Mouse (Mus musculus): ENCODE results near the gene Plod2. TPM values are rescaled to one million over a fixed set of nuclear protein-coding genes. Genes with fewer than 3 reads are reported as not detected.

Plod2 gene
- polyA plus RNA-seq, 1 experiment from 2014 or later = 30.6 TPM

DNA sequence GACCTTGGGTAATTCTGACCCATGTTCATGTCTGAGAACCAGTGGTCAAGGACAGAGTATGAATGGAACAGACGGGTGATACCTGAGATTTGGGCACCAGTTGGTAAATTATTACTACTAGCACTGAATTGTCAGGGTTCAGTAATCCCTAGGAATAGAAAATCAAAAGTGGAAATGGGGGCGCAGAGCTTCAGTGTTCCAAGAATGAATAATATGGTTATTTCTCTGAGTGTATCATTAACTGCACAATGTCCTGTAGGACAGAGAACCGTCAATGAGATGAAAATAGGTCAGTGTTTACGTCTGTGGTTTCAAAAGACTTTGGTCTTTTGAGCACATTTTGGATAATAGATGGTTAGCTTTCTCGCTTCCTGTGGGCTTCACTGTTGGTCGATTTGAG is 21.3 kb downstream of the Plod2 start:
- Histone ChIP-seq H3K9ac (ENCODE audit: low read length) (no peak overlapping the region), H3K9me3 (replicated peaks; ENCODE audit: control insufficient read depth, low read length) (no peaks in the 10 kb centered on the region), H3K27me3 (ENCODE audit: control insufficient read depth, insufficient read depth, low read length) (no peaks in the 10 kb centered on the region), H3K4me3 (ENCODE audit: low read length) (no peak overlapping the region), H3K4me1 (ENCODE audit: control insufficient read depth, insufficient read depth, low read length) (peaks cover 41% of the 10 kb centered on the region), H3K36me3 (ENCODE audit: control insufficient read depth, insufficient read depth) (no peaks in the 10 kb centered on the region), H3K4me2 (ENCODE audit: low read depth, low read length) (no peak overlapping the region), H3K27ac (ENCODE audit: low read length) (no peak overlapping the region)
- WGBS = 85% methylated on average over 6 of the region's 6 CpGs
- no peak for ATAC-seq (replicated peaks; ENCODE audit: extremely low read depth, insufficient read depth, low FRiP score)

DNA sequence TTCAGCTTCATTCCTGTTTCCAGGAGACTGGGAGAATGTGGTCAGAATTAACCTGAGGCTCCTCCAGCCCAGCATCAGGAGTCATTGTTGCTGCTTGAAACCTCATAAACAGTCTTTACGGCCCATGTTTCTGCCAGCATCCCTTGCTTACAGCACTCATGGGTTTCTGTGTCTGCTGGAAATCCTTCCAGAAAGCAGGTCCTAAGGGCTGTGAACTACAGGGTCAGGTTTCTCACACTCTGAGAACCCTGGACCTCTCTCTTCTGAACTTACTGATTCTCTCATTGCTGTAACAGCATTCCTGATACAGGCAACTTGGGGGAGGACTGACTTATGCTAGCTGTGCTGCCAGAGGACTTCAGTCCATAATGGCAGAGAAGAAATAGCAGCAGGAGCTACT is 22.4 kb downstream of the Plod2 start:
- WGBS = 98% methylated on average over 1 of the region's 1 CpGs

DNA sequence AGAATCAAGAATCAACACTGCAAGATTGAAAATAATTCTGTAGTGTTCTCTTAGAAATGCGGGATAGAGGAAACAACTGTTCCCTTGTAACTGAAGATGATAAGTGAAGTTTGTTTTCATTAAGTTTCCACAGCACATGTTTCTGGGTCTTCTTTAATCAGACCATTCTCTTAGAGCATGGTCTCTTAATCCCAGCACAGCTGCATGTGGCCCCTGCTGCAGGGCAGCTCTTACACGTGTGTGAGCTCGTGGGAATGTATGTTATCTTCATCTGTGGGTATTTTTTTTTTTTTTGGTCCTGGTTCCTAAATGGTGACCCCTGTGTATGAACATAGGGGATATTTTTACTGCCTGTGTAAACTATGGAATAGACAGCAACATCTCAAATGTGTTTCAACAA is 24.2 kb downstream of the Plod2 start:
- WGBS = 34% methylated on average over 3 of the region's 3 CpGs
- no peak overlapping the region for H3K4me3 ChIP-seq (ENCODE audit: low read length)
- ATAC-seq (replicated peaks; ENCODE audit: extremely low read depth, insufficient read depth, low FRiP score) = 0 out of 2 replicates have a peak, but pooled peaks have one; percentile 14
- H3K27ac ChIP-seq (ENCODE audit: low read length) = peak overlapping the region; percentile 4
- H3K4me2 ChIP-seq (ENCODE audit: low read depth, low read length) = no peak overlapping the region
- no peaks in the 10 kb centered on the region for H3K36me3 ChIP-seq (ENCODE audit: control insufficient read depth, insufficient read depth)
- H3K9ac ChIP-seq (ENCODE audit: low read length) = no peak overlapping the region
- H3K27me3 ChIP-seq (ENCODE audit: control insufficient read depth, insufficient read depth, low read length) = no peaks in the 10 kb centered on the region
- H3K9me3 ChIP-seq (replicated peaks; ENCODE audit: control insufficient read depth, low read length) = no peaks in the 10 kb centered on the region
- H3K4me1 ChIP-seq (ENCODE audit: control insufficient read depth, insufficient read depth, low read length) = peaks cover 17% of the 10 kb centered on the region

More for the DNA sequence above, 22.4 kb downstream of the Plod2 start:
- Histone ChIP-seq H3K27me3 (ENCODE audit: control insufficient read depth, insufficient read depth, low read length) (no peaks in the 10 kb centered on the region), H3K4me3 (ENCODE audit: low read length) (no peak overlapping the region), H3K36me3 (ENCODE audit: control insufficient read depth, insufficient read depth) (no peaks in the 10 kb centered on the region), H3K9ac (ENCODE audit: low read length) (no peak overlapping the region), H3K4me2 (ENCODE audit: low read depth, low read length) (no peak overlapping the region), H3K4me1 (ENCODE audit: control insufficient read depth, insufficient read depth, low read length) (peaks cover 35% of the 10 kb centered on the region), H3K27ac (ENCODE audit: low read length) (no peak overlapping the region), H3K9me3 (replicated peaks; ENCODE audit: control insufficient read depth, low read length) (no peaks in the 10 kb centered on the region)
- ATAC-seq (replicated peaks; ENCODE audit: extremely low read depth, insufficient read depth, low FRiP score) = no peak

DNA sequence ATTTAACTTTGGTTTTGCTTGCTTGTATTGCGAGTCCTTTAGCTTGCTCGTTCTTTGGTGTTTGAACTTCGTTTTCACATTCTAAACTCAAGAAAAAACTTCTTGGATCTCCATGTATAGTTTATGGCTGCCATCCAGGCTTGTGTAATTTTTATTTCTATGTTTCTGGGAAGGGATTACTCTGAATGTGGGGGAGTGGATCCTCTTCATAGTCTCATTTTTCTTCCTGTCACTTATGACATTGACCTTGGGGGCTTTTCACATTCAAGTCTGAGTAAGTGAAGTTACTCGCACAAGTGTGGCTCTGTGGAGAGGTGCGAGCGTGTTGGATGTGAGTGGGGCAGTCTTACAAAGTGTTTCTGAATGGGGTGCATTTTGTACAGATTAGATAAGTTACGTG is 25.5 kb downstream of the Plod2 start:
- H3K4me3 ChIP-seq (ENCODE audit: low read length) = no peak overlapping the region
- H3K27me3 ChIP-seq (ENCODE audit: control insufficient read depth, insufficient read depth, low read length) = no peaks in the 10 kb centered on the region
- H3K36me3 ChIP-seq (ENCODE audit: control insufficient read depth, insufficient read depth) = no peaks in the 10 kb centered on the region
- no peak overlapping the region; the same call in 1 of the 2 replicates for H3K27ac ChIP-seq (ENCODE audit: low read length)
- H3K9me3 ChIP-seq (replicated peaks; ENCODE audit: control insufficient read depth, low read length) = no peaks in the 10 kb centered on the region
- peaks cover 17% of the 10 kb centered on the region for H3K4me1 ChIP-seq (ENCODE audit: control insufficient read depth, insufficient read depth, low read length)
- no peak for ATAC-seq (replicated peaks; ENCODE audit: extremely low read depth, insufficient read depth, low FRiP score)
- 49% methylated on average over 7 of the region's 7 CpGs for WGBS
- H3K4me2 ChIP-seq (ENCODE audit: low read depth, low read length) = no peak overlapping the region
- H3K9ac ChIP-seq (ENCODE audit: low read length) = no peak overlapping the region

DNA sequence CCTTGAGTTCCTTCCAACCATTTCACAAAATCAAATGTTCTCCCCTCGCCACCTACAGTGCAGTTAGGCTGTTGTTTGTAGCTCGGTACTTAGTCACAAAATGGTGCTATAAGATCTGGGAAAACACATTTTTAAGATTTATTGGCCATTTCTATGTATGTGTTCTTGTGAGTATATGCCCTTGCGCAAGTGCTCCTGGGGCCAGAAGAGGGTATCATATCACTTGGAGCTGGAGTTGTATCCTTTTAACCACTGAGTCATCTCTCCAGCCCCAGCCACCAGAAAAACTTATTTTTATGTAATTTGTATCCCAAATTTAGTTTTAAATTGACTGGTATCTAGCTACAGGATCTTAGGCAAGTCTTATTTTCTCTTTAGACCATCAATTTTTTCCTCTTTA is 26.8 kb downstream of the Plod2 start:
- peaks cover 17% of the 10 kb centered on the region for H3K4me1 ChIP-seq (ENCODE audit: control insufficient read depth, insufficient read depth, low read length)
- no peak overlapping the region for H3K4me3 ChIP-seq (ENCODE audit: low read length)
- no peak for ATAC-seq (replicated peaks; ENCODE audit: extremely low read depth, insufficient read depth, low FRiP score)
- H3K36me3 ChIP-seq (ENCODE audit: control insufficient read depth, insufficient read depth) = no peaks in the 10 kb centered on the region
- H3K27ac ChIP-seq (ENCODE audit: low read length) = no peak overlapping the region
- H3K9ac ChIP-seq (ENCODE audit: low read length) = no peak overlapping the region
- H3K4me2 ChIP-seq (ENCODE audit: low read depth, low read length) = no peak overlapping the region
- no peaks in the 10 kb centered on the region for H3K27me3 ChIP-seq (ENCODE audit: control insufficient read depth, insufficient read depth, low read length)
- no peaks in the 10 kb centered on the region for H3K9me3 ChIP-seq (replicated peaks; ENCODE audit: control insufficient read depth, low read length)
- WGBS = 90% methylated on average over 3 of the region's 3 CpGs

DNA sequence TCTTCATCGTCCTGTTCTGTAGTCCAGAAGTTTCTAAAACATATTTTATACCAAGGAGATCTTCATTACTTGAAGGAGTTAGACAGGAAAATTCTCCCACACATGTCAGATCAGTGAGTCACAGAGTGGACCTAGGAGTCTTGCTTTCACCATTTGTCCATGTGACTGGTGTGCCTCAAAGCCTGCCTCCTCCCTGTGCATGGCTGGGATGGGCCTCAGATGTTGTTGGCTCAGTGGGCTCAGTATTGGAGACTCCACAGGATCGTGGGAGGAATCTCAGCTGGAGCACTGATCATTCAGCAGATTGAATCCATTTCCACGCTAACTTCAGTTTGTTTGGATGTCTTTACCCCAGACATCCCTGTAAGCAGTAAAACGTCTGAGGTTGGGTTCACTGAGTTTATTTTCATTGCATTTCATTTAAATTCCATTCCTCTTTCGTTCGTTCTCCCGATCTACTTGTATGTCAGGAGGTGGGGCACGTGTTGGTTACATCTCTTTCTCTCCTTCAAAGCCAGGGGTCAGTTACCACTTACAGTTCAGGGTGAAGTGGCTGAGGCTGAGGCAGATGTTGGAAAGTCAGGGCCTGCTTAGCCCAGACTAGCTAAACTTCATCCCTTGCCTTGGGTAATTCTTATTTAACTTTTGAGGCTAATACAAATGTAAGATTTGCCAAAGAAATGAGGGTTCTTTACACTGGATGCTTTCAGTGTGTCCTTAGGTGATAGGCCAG is 30.5 kb downstream of the Plod2 start:
- H3K36me3 ChIP-seq (ENCODE audit: control insufficient read depth, insufficient read depth) = no peaks in the 10 kb centered on the region
- WGBS = 76% methylated on average over 8 of the region's 8 CpGs
- H3K27me3 ChIP-seq (ENCODE audit: control insufficient read depth, insufficient read depth, low read length) = no peaks in the 10 kb centered on the region
- ATAC-seq (replicated peaks; ENCODE audit: extremely low read depth, insufficient read depth, low FRiP score) = no peak
- no peak overlapping the region for H3K4me2 ChIP-seq (ENCODE audit: low read depth, low read length)
- peaks cover 2% of the 10 kb centered on the region for H3K4me1 ChIP-seq (ENCODE audit: control insufficient read depth, insufficient read depth, low read length)
- H3K27ac ChIP-seq (ENCODE audit: low read length) = no peak overlapping the region
- H3K9ac ChIP-seq (ENCODE audit: low read length) = no peak overlapping the region
- H3K9me3 ChIP-seq (replicated peaks; ENCODE audit: control insufficient read depth, low read length) = no peaks in the 10 kb centered on the region
- no peak overlapping the region for H3K4me3 ChIP-seq (ENCODE audit: low read length)

DNA sequence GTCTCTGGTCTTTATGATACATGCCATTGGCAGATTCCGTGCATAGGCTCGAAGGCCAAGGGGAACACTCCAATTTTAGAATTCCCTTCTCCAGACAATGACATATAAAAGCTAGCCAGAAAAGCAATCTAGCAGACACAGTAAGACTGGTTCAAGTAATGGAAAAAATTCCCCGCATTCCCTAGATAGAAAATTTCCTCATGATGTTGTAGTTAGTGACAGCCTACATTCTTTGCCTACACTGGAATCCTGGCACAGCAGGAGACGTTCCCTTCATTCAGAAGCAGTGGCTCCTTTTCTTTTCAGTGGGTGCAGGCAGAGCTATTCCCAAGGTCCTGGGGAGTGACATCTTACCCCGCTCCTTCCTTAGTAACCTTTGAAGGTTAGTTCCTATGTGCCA is 41.9 kb downstream of the Plod2 start:
- H3K4me1 ChIP-seq (ENCODE audit: control insufficient read depth, insufficient read depth, low read length) = peaks cover 15% of the 10 kb centered on the region
- ATAC-seq (replicated peaks; ENCODE audit: extremely low read depth, insufficient read depth, low FRiP score) = peak; percentile 49; the same call in 1 of the 2 replicates
- peaks cover 20% of the 10 kb centered on the region for H3K36me3 ChIP-seq (ENCODE audit: control insufficient read depth, insufficient read depth)
- peak overlapping the region; percentile 18; the same call in 1 of the 2 replicates for H3K4me2 ChIP-seq (ENCODE audit: low read depth, low read length)
- no peak overlapping the region for H3K4me3 ChIP-seq (ENCODE audit: low read length)
- no peak overlapping the region for H3K9ac ChIP-seq (ENCODE audit: low read length)
- H3K9me3 ChIP-seq (replicated peaks; ENCODE audit: control insufficient read depth, low read length) = no peaks in the 10 kb centered on the region
- H3K27ac ChIP-seq (ENCODE audit: low read length) = peak overlapping the region; percentile 53
- H3K27me3 ChIP-seq (ENCODE audit: control insufficient read depth, insufficient read depth, low read length) = no peaks in the 10 kb centered on the region
- 42% methylated on average over 5 of the region's 5 CpGs for WGBS

DNA sequence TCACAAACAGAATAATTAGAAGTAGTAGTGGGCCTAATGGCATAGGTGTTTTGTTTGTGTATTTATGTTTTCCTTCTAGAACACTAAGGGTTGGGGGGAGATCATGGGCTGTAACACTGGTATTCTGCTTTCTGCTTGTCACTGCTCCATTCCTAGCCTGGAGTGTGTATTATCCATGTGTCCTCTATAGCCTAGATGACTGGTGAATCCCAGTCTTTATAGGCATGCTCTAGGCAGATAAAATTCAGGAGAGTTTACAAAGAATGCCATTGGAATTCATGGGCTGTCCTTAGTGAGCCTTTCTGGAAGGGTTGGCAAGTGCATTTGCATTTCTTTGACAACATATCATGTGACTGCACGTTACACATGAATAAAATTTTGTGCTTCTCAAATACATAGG is 44.0 kb downstream of the Plod2 start:
- Histone ChIP-seq H3K27me3 (ENCODE audit: control insufficient read depth, insufficient read depth, low read length) (no peaks in the 10 kb centered on the region), H3K9ac (ENCODE audit: low read length) (no peak overlapping the region), H3K4me3 (ENCODE audit: low read length) (no peak overlapping the region), H3K36me3 (ENCODE audit: control insufficient read depth, insufficient read depth) (peaks cover 23% of the 10 kb centered on the region), H3K9me3 (replicated peaks; ENCODE audit: control insufficient read depth, low read length) (no peaks in the 10 kb centered on the region), H3K4me1 (ENCODE audit: control insufficient read depth, insufficient read depth, low read length) (peaks cover 15% of the 10 kb centered on the region), H3K27ac (ENCODE audit: low read length) (no peak overlapping the region), H3K4me2 (ENCODE audit: low read depth, low read length) (no peak overlapping the region)
- ATAC-seq (replicated peaks; ENCODE audit: extremely low read depth, insufficient read depth, low FRiP score) = no peak
- 78% methylated on average over 1 of the region's 1 CpGs for whole genome bisulfite sequencing

DNA sequence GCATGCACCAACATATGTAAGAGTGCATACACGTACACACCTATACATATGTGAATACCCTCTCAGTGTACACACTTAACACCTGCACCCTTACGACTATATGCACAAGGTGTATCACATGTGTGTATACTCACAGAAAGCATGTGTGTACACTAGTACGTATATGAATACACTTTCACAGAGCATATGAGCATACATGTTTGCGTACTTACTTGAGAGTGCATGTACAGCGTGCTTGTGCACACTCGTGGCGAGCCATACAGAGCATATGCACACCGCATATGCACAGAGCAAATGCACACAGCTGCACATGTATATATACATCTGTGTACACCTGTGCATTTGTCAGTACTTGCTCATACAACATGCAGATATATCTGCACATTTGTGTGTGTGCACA is 45.4 kb downstream of the Plod2 start:
- Histone ChIP-seq H3K27me3 (ENCODE audit: control insufficient read depth, insufficient read depth, low read length) (no peaks in the 10 kb centered on the region), H3K9me3 (replicated peaks; ENCODE audit: control insufficient read depth, low read length) (no peaks in the 10 kb centered on the region), H3K9ac (ENCODE audit: low read length) (no peak overlapping the region), H3K27ac (ENCODE audit: low read length) (no peak overlapping the region), H3K4me2 (ENCODE audit: low read depth, low read length) (no peak overlapping the region), H3K4me3 (ENCODE audit: low read length) (no peak overlapping the region), H3K4me1 (ENCODE audit: control insufficient read depth, insufficient read depth, low read length) (peaks cover 15% of the 10 kb centered on the region), H3K36me3 (ENCODE audit: control insufficient read depth, insufficient read depth) (peaks cover 21% of the 10 kb centered on the region)
- ATAC-seq (replicated peaks; ENCODE audit: extremely low read depth, insufficient read depth, low FRiP score) = no peak
- 95% methylated on average over 8 of the region's 8 CpGs for whole genome bisulfite sequencing
